Mouse (Mus musculus): Measurements from ENCODE around the gene Adar.

- TF ChIP-seq CTCF (IDR thresholded peaks at IDR 0.05) (peak; percentile 46), EP300 (IDR thresholded peaks at IDR 0.05) (no peak)
These were observed 86.7 kb downstream of the Adar start for GRCm38 (mm10) chr3:89801507-89801847.

Data from lung, postnatal 0 days (tissue).